Mouse (Mus musculus) thymus, adult 2 months (tissue): Measurements from ENCODE around the gene Dnal1.

Experiments used
- CTCF ChIP-seq: fragments of 200-500 bp; IDR thresholded peaks from 2 replicates; pipeline ENCODE4 v1.5.1; 2012; ENCODE audit warnings: mild to moderate bottlenecking, control low read depth, low read length, moderate library complexity, borderline replicate concordance; ENCODE audit not compliant: control insufficient read depth, poor library complexity, insufficient read depth; ENCODE audit errors: extremely low read depth
- POLR2A ChIP-seq: fragments of 200-500 bp; IDR thresholded peaks from 2 replicates; pipeline ENCODE4 v1.6.1; 2012; ENCODE audit warnings: mild to moderate bottlenecking, low read length, control low read depth, moderate library complexity; ENCODE audit not compliant: control insufficient read depth, poor library complexity, insufficient read depth; ENCODE audit errors: extremely low read depth

DNA sequence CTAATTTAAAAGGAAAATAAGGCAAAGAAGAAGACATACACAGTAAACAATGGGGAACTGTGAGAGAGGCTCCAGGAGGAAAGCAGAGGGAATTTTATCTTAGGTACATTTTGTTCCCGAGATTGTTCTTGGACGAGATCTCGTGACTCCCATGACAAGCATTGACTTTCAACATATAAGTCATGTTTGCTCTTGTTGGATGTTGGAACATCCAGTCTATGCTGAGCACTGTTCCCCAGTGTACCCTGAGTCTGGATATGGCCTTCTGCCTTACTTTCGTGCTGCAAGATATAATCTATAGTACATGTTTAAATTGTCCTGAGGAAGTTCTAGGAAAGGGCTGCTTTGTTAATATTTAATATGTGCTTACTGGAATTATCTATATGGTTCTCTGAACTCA lies 29.6 kb upstream of the Dnal1 start:
- no peak for TF ChIP-seq POLR2A
- no peak for TF ChIP-seq CTCF
